Mouse (Mus musculus) CH12.LX (cell line): ENCODE results near the gene Trabd2b. TPM values are rescaled to one million over a fixed set of nuclear protein-coding genes. Genes with fewer than 3 reads are reported as not detected.

ENCODE experiments used
- DNase-seq: peaks from one replicate; pipeline ENCODE4 v3.0.0-alpha.2; 2013; ENCODE audit errors: extremely low read depth
- H3K27ac ChIP-seq: 2 replicates; pipeline ENCODE4 v1.5.1; 2012; ENCODE audit warnings: low read depth, mild to moderate bottlenecking, control low read depth, moderate library complexity; ENCODE audit not compliant: insufficient read depth
- H3K27me3 ChIP-seq: replicated peaks from 2 replicates; pipeline ENCODE3; 2012; ENCODE audit warnings: inconsistent platforms
- H3K36me3 ChIP-seq, 2 experiments: replicated peaks in 1 of 2; 2 replicates each; pipeline versions ENCODE3 to v1.6.1; 2012; ENCODE audit warnings: inconsistent platforms in 1 of 2, low read length in 1 of 2, mild to moderate bottlenecking in 1 of 2, mixed read lengths in 1 of 2, moderate library complexity in 1 of 2; ENCODE audit not compliant: control insufficient read depth in 1 of 2, insufficient read depth in 1 of 2
- H3K4me1 ChIP-seq, 2 experiments: 2 replicates each; pipeline ENCODE4 v1.6.1; 2012; ENCODE audit warnings: inconsistent platforms in 1 of 2, moderate library complexity in 1 of 2; ENCODE audit not compliant: insufficient read depth in 2 of 2, control insufficient read depth in 1 of 2
- H3K4me2 ChIP-seq: 2 replicates; pipeline ENCODE4 v1.6.1; 2012; ENCODE audit warnings: low read depth, mild to moderate bottlenecking, control low read depth; ENCODE audit not compliant: poor library complexity, insufficient read depth, severe bottlenecking
- H3K4me3 ChIP-seq, 3 experiments: fragments of 150-350 bp in 1 of 3; sonication (generic) in 1 of 3; replicated peaks in 1 of 3; 2 replicates each; pipeline versions ENCODE3 to v1.5.1; 2011 to 2012; ENCODE audit warnings: low read depth in 2 of 3, low read length in 2 of 3, mild to moderate bottlenecking in 2 of 3, moderate library complexity in 2 of 3, control low read depth in 1 of 3, improper control_type of control experiment in 1 of 3, inconsistent platforms in 1 of 3, mixed read lengths in 1 of 3; ENCODE audit not compliant: poor library complexity in 1 of 3
- H3K79me2 ChIP-seq: replicated peaks from 2 replicates; pipeline ENCODE4 v1.6.1; 2012; ENCODE audit warnings: mild to moderate bottlenecking, moderate library complexity; ENCODE audit not compliant: control insufficient read depth, poor library complexity, insufficient read depth, severe bottlenecking; ENCODE audit errors: extremely low read depth
- H3K9ac ChIP-seq: 2 replicates; pipeline ENCODE4 v1.6.1; 2012; ENCODE audit warnings: low read depth, mild to moderate bottlenecking, control low read depth, moderate library complexity; ENCODE audit not compliant: insufficient read depth
- H3K9me3 ChIP-seq: replicated peaks from 2 replicates; pipeline ENCODE3; 2012; ENCODE audit warnings: low read length, inconsistent platforms, mixed read lengths
- BHLHE40 ChIP-seq: IDR thresholded peaks from 2 replicates; pipeline ENCODE4 v1.6.1; 2011; ENCODE audit warnings: mild to moderate bottlenecking, low read depth, low read length, improper control_type of control experiment
- CHD1 ChIP-seq: IDR thresholded peaks from 2 replicates; pipeline ENCODE4 v1.6.1; 2012; ENCODE audit warnings: low read depth, low read length, improper control_type of control experiment, inconsistent platforms
- CHD2 ChIP-seq: IDR thresholded peaks from 2 replicates; pipeline ENCODE4 v1.6.1; 2011; ENCODE audit warnings: low read length, improper control_type of control experiment
- E2F4 ChIP-seq: IDR thresholded peaks from 2 replicates; pipeline ENCODE4 v1.6.1; 2011; ENCODE audit warnings: low read depth, low read length, improper control_type of control experiment; ENCODE audit not compliant: insufficient replicate concordance
- EP300 ChIP-seq: IDR thresholded peaks from 2 replicates; pipeline ENCODE4 v1.6.1; 2011; ENCODE audit warnings: low read length, improper control_type of control experiment
- HCFC1 ChIP-seq: IDR thresholded peaks from 2 replicates; pipeline ENCODE4 v1.6.1; 2012; ENCODE audit warnings: low read depth, mild to moderate bottlenecking, inconsistent platforms, low read length, improper control_type of control experiment
- JUN ChIP-seq: IDR thresholded peaks from 2 replicates; pipeline ENCODE4 v1.6.1; 2011; ENCODE audit warnings: low read depth, mild to moderate bottlenecking, low read length, improper control_type of control experiment, moderate library complexity; ENCODE audit not compliant: insufficient read depth
- KAT2A ChIP-seq: IDR thresholded peaks from 2 replicates; pipeline ENCODE4 v1.6.1; 2012; ENCODE audit warnings: low read length, improper control_type of control experiment, inconsistent platforms; ENCODE audit not compliant: insufficient replicate concordance
- MAFK ChIP-seq: IDR thresholded peaks from 2 replicates; pipeline ENCODE4 v1.6.1; 2011; ENCODE audit warnings: low read length, improper control_type of control experiment; ENCODE audit not compliant: insufficient replicate concordance
- MAX ChIP-seq: IDR thresholded peaks from 2 replicates; pipeline ENCODE4 v1.6.1; 2011; ENCODE audit warnings: low read length, improper control_type of control experiment
- MAZ ChIP-seq: IDR thresholded peaks from 2 replicates; pipeline ENCODE4 v1.6.1; 2012; ENCODE audit warnings: low read depth, mild to moderate bottlenecking, inconsistent platforms, low read length, improper control_type of control experiment, moderate library complexity
- MEF2A ChIP-seq: IDR thresholded peaks from 2 replicates; pipeline ENCODE4 v1.6.1; 2014; ENCODE audit warnings: low read depth, mild to moderate bottlenecking, inconsistent platforms, low read length, improper control_type of control experiment, borderline replicate concordance
- MXI1 ChIP-seq: IDR thresholded peaks from 2 replicates; pipeline ENCODE4 v1.6.1; 2011; ENCODE audit warnings: mild to moderate bottlenecking, low read depth, low read length, improper control_type of control experiment
- NELFE ChIP-seq: IDR thresholded peaks from 2 replicates; pipeline ENCODE4 v1.6.1; 2011; ENCODE audit warnings: low read depth, low read length, improper control_type of control experiment
- NRF1 ChIP-seq: IDR thresholded peaks from 2 replicates; pipeline ENCODE4 v1.6.1; 2014; ENCODE audit warnings: low read depth, mild to moderate bottlenecking, inconsistent platforms, low read length, improper control_type of control experiment, moderate library complexity
- PAX5 ChIP-seq: IDR thresholded peaks from 2 replicates; pipeline ENCODE4 v1.6.1; 2012; ENCODE audit warnings: low read length, inconsistent platforms, mixed read lengths
- POLR2A ChIP-seq: IDR thresholded peaks from 2 replicates; pipeline ENCODE4 v1.6.1; 2011; ENCODE audit warnings: low read depth, mild to moderate bottlenecking, improper control_type of control experiment, low read length
- POLR2AphosphoS2 ChIP-seq: IDR thresholded peaks from 2 replicates; pipeline ENCODE4 v1.6.1; 2011; ENCODE audit warnings: low read depth, low read length, improper control_type of control experiment
- RAD21 ChIP-seq: IDR thresholded peaks from 2 replicates; pipeline ENCODE4 v1.6.1; 2011; ENCODE audit warnings: low read depth, mild to moderate bottlenecking, low read length, improper control_type of control experiment, moderate library complexity
- RCOR1 ChIP-seq: conservative IDR thresholded peaks from 2 replicates; pipeline ENCODE4 v1.6.1; 2012; ENCODE audit warnings: low read depth, mild to moderate bottlenecking, inconsistent platforms, low read length, improper control_type of control experiment
- TBP ChIP-seq: conservative IDR thresholded peaks from 2 replicates; pipeline ENCODE4 v1.6.1; 2011; ENCODE audit warnings: low read depth, low read length, improper control_type of control experiment
- TCF12 ChIP-seq: IDR thresholded peaks from 2 replicates; pipeline ENCODE4 v1.6.1; 2014; ENCODE audit warnings: low read depth, mild to moderate bottlenecking, inconsistent platforms, low read length, improper control_type of control experiment
- UBTF ChIP-seq: IDR thresholded peaks from 2 replicates; pipeline ENCODE4 v1.6.1; 2012; ENCODE audit warnings: low read depth, mild to moderate bottlenecking, inconsistent platforms, low read length, improper control_type of control experiment, moderate library complexity
- USF1 ChIP-seq: IDR thresholded peaks from 2 replicates; pipeline ENCODE4 v1.6.1; 2014; ENCODE audit warnings: low read depth, mild to moderate bottlenecking, inconsistent platforms, low read length, improper control_type of control experiment
- ZNF384 ChIP-seq: IDR thresholded peaks from 2 replicates; pipeline ENCODE4 v1.6.1; 2012; ENCODE audit warnings: low read depth, low read length, improper control_type of control experiment, inconsistent platforms
- dilution Hi-C: fragments of 300-500 bp; cut with MboI; formaldehyde crosslinking; loops from 2 replicates; pipeline ENCODE4 v1.14.3; 2020; ENCODE audit warnings: low sequenced_read_pairs; ENCODE audit not compliant: extremely low pct_unique_long_range_greater_than_20kb, extremely low pct_ligation_motif_present
- in situ Hi-C: fragments of 300-500 bp; cut with MboI; formaldehyde crosslinking; loops from 3 replicates; pipeline ENCODE4 v1.14.3; 2019; ENCODE audit warnings: low sequenced_read_pairs, low pct_ligation_motif_present, low pct_unique_long_range_greater_than_20kb, mixed read lengths
- polyA plus RNA-seq: library from polyadenylated mRNA; unstranded; fragments of >175 nt; gene quantifications from 2 replicates; pipeline ENCODE4 v1.2.1, GENCODE M21; 2012; ENCODE audit warnings: low read depth; ENCODE audit not compliant: insufficient read length
- total RNA-seq, 2 experiments: library from RNA; depleted of rRNA; stranded (reverse); fragments of 300-350 nt in 1 of 2; fragments of >200 nt in 1 of 2; gene quantifications; 2 replicates each; pipeline ENCODE4 v1.2.3; 2012 to 2014

Gene Trabd2b
- total and polyA plus RNA-seq, 3 experiments: not detected

- TF ChIP-seq TCF12: no peak
- TF ChIP-seq RCOR1: no peak
- TF ChIP-seq MAFK: no peak
- no peak for TF ChIP-seq MXI1
- TF ChIP-seq E2F4: no peak
- no peak for TF ChIP-seq EP300
- no peak for TF ChIP-seq TBP
- no peak for TF ChIP-seq MEF2A
- TF ChIP-seq PAX5: no peak
- TF ChIP-seq ZNF384: no peak
- TF ChIP-seq USF1: no peak
- no peak for TF ChIP-seq POLR2AphosphoS2
- no peak for TF ChIP-seq HCFC1
- TF ChIP-seq CHD1: no peak
- no peak for TF ChIP-seq NELFE
- TF ChIP-seq CHD2: no peak
- TF ChIP-seq NRF1: no peak
- TF ChIP-seq BHLHE40: no peak
- TF ChIP-seq UBTF: no peak
- no peak for TF ChIP-seq RAD21
- H3K79me2 ChIP-seq: no peaks in the 10 kb centered on the region
- no peak overlapping the region for H3K9ac ChIP-seq
- H3K4me2 ChIP-seq: no peak overlapping the region
- no peak for DNase-seq
- dilution Hi-C loops: no loop called here
- H3K36me3 ChIP-seq: no peaks in the 10 kb centered on the region
- no peaks in the 10 kb centered on the region for H3K9me3 ChIP-seq
- in situ Hi-C loops: no loop called here
- peaks cover 87% of the 10 kb centered on the region for H3K27me3 ChIP-seq
- no peak overlapping the region for H3K27ac ChIP-seq
- no peak overlapping the region for H3K4me3 ChIP-seq
- H3K4me1 ChIP-seq: no peaks in the 10 kb centered on the region
Measured at GRCm38 (mm10) chr4:114568081-114568605, 161.6 kb downstream of the Trabd2b start.

GRCm38 (mm10) chr4:114578153-114578950 lies 171.8 kb downstream of the Trabd2b start:
- TF ChIP-seq POLR2A (no peak), MAZ (no peak), JUN (no peak), CHD1 (no peak), KAT2A (no peak), MAX (no peak), TCF12 (no peak)
- Histone ChIP-seq H3K9me3 (no peaks in the 10 kb centered on the region), H3K4me1 (peaks cover 0 to 4% of the 10 kb centered on the region in 2 experiments; a peak in 1 of 4 replicates), H3K4me2 (no peak overlapping the region), H3K27me3 (peaks cover 77% of the 10 kb centered on the region), H3K79me2 (no peaks in the 10 kb centered on the region), H3K4me3 (no peak overlapping the region), H3K9ac (no peak overlapping the region), H3K36me3 (no peaks in the 10 kb centered on the region), H3K27ac (no peak overlapping the region)
- dilution Hi-C loops: no loop called here
- DNase-seq: no peak
- in situ Hi-C loops: no loop called here
